Mouse (Mus musculus) yolk sac, embryonic 10.5 days (tissue): Measurements from ENCODE around the gene Rpain.

Source experiments
- DNase-seq: peaks from one replicate; pipeline ENCODE4 v3.0.0-alpha.2; 2017; ENCODE audit warnings: low spot score

Rpain gene

GRCm38 (mm10) chr11:70969821-70970559 lies at the start of gene Rpain, which contains the start of gene Nup88:
Gene Rpain, plus strand, starts transcription at chr11:70970213.
Gene Nup88, minus strand, starts transcription at chr11:70969973.
- peak; percentile 98 for DNase-seq

DNA sequence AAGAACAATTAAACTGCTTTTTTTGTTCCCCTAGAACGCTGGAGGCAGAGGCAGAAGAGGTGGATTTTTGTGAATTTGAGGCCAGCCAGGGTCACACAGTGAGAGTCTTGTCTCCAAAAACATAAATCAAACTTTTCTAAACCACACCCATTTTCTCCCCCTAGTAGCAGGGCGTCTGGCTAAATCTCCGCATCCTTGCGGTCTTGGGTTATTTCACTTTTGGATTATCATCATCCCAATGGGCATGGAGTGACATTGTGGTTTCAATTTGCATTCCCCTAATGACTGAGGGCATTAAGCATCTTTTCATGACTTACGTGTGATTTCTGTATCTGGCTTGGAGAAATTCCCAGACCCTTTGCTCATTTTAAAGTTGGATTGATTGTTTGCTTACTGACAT lies 38.6 kb upstream of the Rpain start:
- no peak for DNase-seq

GRCm38 (mm10) chr11:70935316-70935715 lies 34.7 kb upstream of the Rpain start:
- no peak for DNase-seq

DNA sequence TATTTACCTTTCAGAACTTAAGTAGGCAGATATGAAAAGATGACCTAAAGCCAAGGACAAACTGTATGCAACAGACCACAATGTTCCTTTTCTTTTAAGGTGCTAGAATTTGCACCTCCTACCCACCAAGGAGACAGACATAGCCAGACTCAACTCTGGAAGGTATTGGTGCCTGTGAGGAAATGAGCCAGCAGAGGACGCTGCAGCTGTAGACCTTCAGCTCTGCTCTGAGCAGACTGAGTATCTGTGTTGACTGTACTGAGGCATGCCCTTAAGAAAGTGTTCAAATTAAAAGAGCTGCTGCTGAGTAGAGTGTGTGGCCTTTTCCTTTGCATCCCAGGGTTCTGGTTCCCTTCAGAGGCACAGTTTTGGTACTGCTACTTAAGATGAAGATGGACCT lies 27.4 kb upstream of the Rpain start:
- DNase-seq: no peak

GRCm38 (mm10) chr11:70943651-70944050 lies 26.4 kb upstream of the Rpain start:
- no peak for DNase-seq

- no peak for DNase-seq
Measured at GRCm38 (mm10) chr11:70944935-70945817, 24.8 kb upstream of the Rpain start.

- no peak for DNase-seq
Measured at GRCm38 (mm10) chr11:70954711-70955110, 15.3 kb upstream of the Rpain start.

GRCm38 (mm10) chr11:70960786-70961554 lies 9.0 kb upstream of the Rpain start:
- no peak for DNase-seq

- no peak for DNase-seq
Measured at GRCm38 (mm10) chr11:70964222-70964907, 5.6 kb upstream of the Rpain start.

DNA sequence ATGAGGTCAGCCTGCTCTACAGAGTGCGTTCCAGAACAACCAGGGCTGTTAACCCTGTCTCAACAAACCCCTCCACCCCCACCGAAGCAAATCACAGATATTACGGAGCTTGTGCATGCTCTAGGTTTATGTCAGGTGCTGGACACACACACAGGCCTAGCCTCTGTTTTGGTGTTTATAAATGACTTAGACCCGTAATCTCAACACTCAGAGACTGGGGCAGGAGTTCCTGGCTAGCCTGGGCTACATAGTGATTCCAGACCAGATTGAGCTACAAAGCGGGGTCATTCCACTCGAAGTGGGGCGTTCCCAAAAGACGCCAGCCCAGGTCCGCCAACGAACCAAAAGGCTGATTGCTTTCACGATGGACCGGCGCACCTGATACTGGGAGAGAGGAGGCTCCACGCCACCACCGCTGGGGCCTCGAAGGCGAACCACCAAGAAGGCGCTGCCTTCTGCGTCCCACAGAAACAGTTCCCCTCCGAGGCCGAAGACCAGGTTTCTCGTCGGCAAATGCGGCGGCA lies 680 bp upstream of the Rpain start:
- DNase-seq: no peak

DNA sequence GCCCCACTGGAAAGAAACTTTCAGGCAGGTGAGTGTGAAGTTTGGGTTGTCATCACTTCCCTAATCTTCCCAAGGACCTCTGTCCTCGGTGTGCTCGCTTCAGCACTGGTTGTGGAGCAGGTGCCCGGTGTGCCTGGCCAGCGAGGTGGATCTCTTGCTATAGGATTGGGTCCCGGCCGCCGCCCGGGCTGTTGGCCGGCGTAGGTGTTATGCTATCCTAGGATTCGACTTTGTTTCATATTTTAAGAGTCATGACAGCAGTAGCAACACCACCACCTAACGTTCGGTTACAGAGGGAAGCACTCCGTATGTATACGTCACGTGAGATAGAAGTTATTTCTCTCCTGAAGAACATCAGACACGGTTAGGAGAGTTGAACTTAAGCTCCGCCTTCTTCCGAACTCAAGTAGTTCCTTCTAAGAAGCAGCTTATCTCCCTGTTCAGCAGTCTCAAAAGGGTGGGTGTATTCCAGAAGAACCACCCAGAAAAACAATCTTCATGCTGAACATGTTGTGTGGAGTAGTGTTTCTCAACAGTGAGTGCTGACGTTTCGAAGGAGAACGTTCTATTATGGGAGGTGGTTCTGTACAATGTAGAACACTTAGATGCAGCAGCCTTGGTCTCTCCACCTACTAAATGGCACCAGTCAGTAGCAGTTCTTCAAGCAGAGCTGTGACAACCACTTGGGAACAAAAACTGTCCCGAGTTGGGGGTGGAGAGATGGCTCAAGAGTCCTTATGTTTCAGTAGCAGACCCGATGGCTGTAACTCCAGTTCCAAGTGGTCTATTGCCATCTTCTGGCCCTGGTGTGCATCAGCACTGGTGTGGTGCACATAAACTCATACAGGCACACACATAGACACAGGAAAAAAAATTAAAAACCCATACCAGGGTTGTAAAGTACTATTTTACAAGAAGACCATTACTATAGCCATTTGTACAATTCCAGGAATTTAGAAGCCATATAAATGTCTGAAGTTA lies 837 bp downstream of the Rpain start:
- DNase-seq: peak; percentile 23

- DNase-seq: no peak
Measured at GRCm38 (mm10) chr11:70972586-70972985, 2.6 kb downstream of the Rpain start.

DNA sequence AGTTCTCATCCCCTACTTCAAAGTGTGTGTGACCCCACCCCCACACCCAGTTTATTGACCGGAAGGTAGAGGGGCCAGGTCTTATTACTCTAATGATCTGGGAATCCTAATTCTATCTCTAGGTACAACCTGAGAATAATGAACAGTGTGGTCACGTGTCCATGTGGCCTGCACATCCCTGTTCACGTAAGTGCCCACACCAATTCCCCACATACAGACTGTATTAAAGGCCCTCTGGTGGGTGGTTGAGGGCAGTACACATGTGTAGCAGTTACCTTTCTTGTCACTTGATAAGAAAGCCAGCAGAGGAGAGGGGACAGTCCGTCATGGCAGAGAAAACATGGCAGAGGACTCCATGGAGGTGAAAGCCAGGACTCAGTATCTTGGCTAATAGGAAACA lies 3.9 kb downstream of the Rpain start:
- DNase-seq: no peak

GRCm38 (mm10) chr11:70975193-70975592 lies 5.2 kb downstream of the Rpain start:
- DNase-seq: no peak

DNA sequence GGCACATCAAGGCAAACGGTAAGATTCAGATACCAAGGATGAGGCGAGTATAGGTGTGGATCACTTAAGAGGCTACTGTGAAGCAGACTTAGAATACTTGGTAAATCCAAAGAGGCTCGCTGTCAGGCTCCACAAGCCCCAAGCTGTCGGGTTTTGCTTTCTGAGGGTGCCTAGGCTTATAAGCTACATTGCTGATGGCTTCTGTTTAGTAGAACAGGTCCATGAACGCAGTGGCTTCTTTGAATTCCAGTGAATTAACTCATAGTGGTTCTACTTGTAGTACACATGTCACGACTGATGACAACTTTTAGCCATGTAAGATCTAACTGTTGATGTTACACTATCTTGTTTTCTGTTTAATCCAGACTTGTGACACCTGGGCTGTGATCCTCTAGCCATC lies 7.3 kb downstream of the Rpain start:
- no peak for DNase-seq

- no peak for DNase-seq
Measured at GRCm38 (mm10) chr11:70980232-70980631, 10.2 kb downstream of the Rpain start.

GRCm38 (mm10) chr11:70980751-70981510 lies 10.9 kb downstream of the Rpain start:
- DNase-seq: no peak

GRCm38 (mm10) chr11:70982030-70982429 lies 12.0 kb downstream of the Rpain start:
- no peak for DNase-seq

DNA sequence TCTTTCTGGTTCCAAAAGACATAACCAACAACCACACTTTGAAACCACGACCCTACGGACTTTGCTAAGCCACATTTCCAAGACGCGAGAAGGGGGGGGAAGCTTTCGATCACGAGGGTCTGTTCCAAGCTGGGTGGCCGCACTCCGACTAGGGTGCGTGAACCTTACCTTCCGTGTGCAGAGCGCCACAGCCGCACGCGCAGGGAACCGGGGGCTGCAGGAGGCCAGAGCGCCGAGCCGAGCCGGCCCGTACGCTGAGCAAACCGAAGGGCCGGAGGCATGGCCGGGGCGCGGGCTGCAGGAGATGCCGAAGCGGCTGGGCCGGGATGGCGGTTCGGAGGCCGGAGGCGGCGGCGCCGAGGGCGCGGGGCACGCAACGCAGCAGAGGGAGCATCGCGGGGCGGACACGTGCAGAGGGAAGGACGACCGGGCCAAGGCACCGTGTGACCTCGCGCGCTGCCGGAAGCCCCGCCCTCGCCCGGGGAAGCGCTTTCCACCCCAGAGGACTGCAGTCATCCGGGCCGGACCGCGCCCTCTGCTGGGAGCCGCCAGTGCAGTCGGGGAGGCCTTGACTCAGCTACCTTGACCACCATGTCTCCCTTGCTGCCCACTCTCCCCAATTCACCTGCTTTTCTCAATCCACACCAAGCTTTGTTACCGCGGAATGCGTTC lies 12.7 kb downstream of the Rpain start, which contains the start of gene C1qbp:
Gene C1qbp, minus strand, starts transcription at position 470 of the 672 bp plus-strand sequence.
- DNase-seq: peak; percentile 91
